ENCODE assay signal across 16 mouse cellular contexts in genomic region chr8:84388773-84389172, GRCm38 (mm10). TPM values are rescaled to one million over a fixed set of nuclear protein-coding genes. Genes with fewer than 3 reads are reported as not detected.
DNase-seq lines count a peak whose midpoint lies in the region; ATAC-seq and TF ChIP-seq lines count a peak whose summit lies in the region.
"Had no signal": no experiment of that assay in that cellular context is flagged by ENCODE, and none has a peak within 500 bp of the region (broad histone marks: within the 10 kb centered on the region; RNA-seq: fewer than 3 reads in every experiment).

No protein-coding gene starts in this region.

- H3K27ac ChIP-seq in kidney, embryonic 14.5 days (ENCODE audit: low read depth, low read length) = no peak overlapping the region
- no peak overlapping the region for H3K27ac ChIP-seq in stomach, postnatal 0 days (replicated peaks)
- H3K27ac ChIP-seq: hindbrain, embryonic 10.5 days; layer of hippocampus, adult 2 months; liver, embryonic 14.5 days; midbrain, embryonic 13.5 days; neural tube, embryonic 12.5 days had no signal

- H3K4me2 ChIP-seq in kidney, embryonic 14.5 days (replicated peaks; ENCODE audit: low read depth, low read length) = no peak overlapping the region
- H3K4me2 ChIP-seq in stomach, postnatal 0 days (replicated peaks; ENCODE audit: low read depth) = no peak overlapping the region
- H3K4me2 ChIP-seq: midbrain, embryonic 13.5 days; neural tube, embryonic 12.5 days had no signal

- peak; percentile 28 for DNase-seq in kidney, adult 11 months
- peak; percentile 16 for DNase-seq in kidney, adult 18-20 months
- DNase-seq in kidney, postnatal 14 days = peak; percentile 66
- DNase-seq in stomach, postnatal 0 days (ENCODE audit: low spot score) = peak; percentile 17
- no peak for DNase-seq in frontal cortex, postnatal 25 days (ENCODE audit: low spot score in 2 of 2)
- no peak for DNase-seq in embryo, embryonic 10 days (ENCODE audit: low spot score)
- DNase-seq: cerebellum, adult 11-12 months; embryo, embryonic 11 days; retina, postnatal 1 day; thymus, postnatal 4 days had no signal

- 53% methylated on average over 9 of the region's 9 CpGs for WGBS in kidney, embryonic 14.5 days
- WGBS in stomach, postnatal 0 days = 21% methylated on average over 9 of the region's 9 CpGs

- H3K4me1 ChIP-seq in kidney, embryonic 14.5 days (ENCODE audit: control insufficient read depth, insufficient read depth, low read length) = no peaks in the 10 kb centered on the region
- H3K4me1 ChIP-seq in stomach, postnatal 0 days (replicated peaks; ENCODE audit: control insufficient read depth, insufficient read depth) = 0 out of 2 replicates have a peak, but pooled peaks cover 2% of the 10 kb centered on the region
- H3K4me1 ChIP-seq: hindbrain, embryonic 10.5 days; midbrain, embryonic 13.5 days; neural tube, embryonic 12.5 days had no signal

- H3K9me3 ChIP-seq in kidney, embryonic 14.5 days (ENCODE audit: control insufficient read depth, low read length) = no peaks in the 10 kb centered on the region
- H3K9me3 ChIP-seq in stomach, postnatal 0 days (ENCODE audit: control insufficient read depth, low read length) = no peaks in the 10 kb centered on the region
- H3K9me3 ChIP-seq: hindbrain, embryonic 10.5 days; midbrain, embryonic 13.5 days; neural tube, embryonic 12.5 days had no signal

- H3K4me3 ChIP-seq in kidney, embryonic 14.5 days (ENCODE audit: low read length) = no peak overlapping the region
- H3K4me3 ChIP-seq in stomach, postnatal 0 days (ENCODE audit: low read depth, low read length) = no peak overlapping the region
- H3K4me3 ChIP-seq: hindbrain, embryonic 10.5 days; layer of hippocampus, adult 2 months; midbrain, embryonic 13.5 days; neural tube, embryonic 12.5 days had no signal

- no peaks in the 10 kb centered on the region for H3K36me3 ChIP-seq in kidney, embryonic 14.5 days (ENCODE audit: control insufficient read depth, insufficient read depth, low read length)
- no peaks in the 10 kb centered on the region for H3K36me3 ChIP-seq in stomach, postnatal 0 days (ENCODE audit: control insufficient read depth, insufficient read depth, low read length)
- H3K36me3 ChIP-seq: hindbrain, embryonic 10.5 days; midbrain, embryonic 13.5 days; neural tube, embryonic 12.5 days had no signal

- no peaks in the 10 kb centered on the region for H3K27me3 ChIP-seq in kidney, embryonic 14.5 days (ENCODE audit: control insufficient read depth, insufficient read depth, low read length)
- no peaks in the 10 kb centered on the region for H3K27me3 ChIP-seq in stomach, postnatal 0 days (ENCODE audit: control insufficient read depth, insufficient read depth, low read length)
- H3K27me3 ChIP-seq: midbrain, embryonic 13.5 days; neural tube, embryonic 12.5 days had no signal

- TF ChIP-seq CTCF in stomach, postnatal 0 days (IDR thresholded peaks at IDR 0.05; ENCODE audit: low read depth) = no peak

- ATAC-seq in kidney, embryonic 14.5 days (ENCODE audit: low FRiP score, low TSS enrichment) = no peak
- ATAC-seq in stomach, postnatal 0 days (ENCODE audit: low FRiP score, low TSS enrichment) = peak; percentile 64; the same call in 1 of the 2 replicates
- ATAC-seq: midbrain, embryonic 13.5 days had no signal

- TF ChIP-seq EP300 in stomach, postnatal 0 days (optimal IDR thresholded peaks at IDR 0.05) = no peak

- no peak overlapping the region for H3K9ac ChIP-seq in kidney, embryonic 14.5 days (ENCODE audit: low read depth, low read length)
- H3K9ac ChIP-seq in stomach, postnatal 0 days (ENCODE audit: low read length) = no peak overlapping the region
- H3K9ac ChIP-seq: liver, embryonic 14.5 days; midbrain, embryonic 13.5 days; neural tube, embryonic 12.5 days had no signal

RNA-seq across cellular contexts. Expression of gene Cacna1a, which starts 0.5 kb away (rescaled TPM):
- 3.6 and 4.4 TPM in 2 replicates for polyA plus RNA-seq in kidney, embryonic 14.5 days (2014; fragmentation: Nextera tagmentation; extraction: Ambion mirVana)
- 2.6 and 2.9 TPM in 2 replicates for polyA plus RNA-seq in stomach, postnatal 0 days (2015; fragmentation: Nextera tagmentation; extraction: Ambion mirVana)

Comparison
In these comparisons a context has a peak if more than half of its experiments do, and no peak if none do; other contexts are left out.
1. DNase-seq: peak in kidney, adult 11 months (single experiment), kidney, adult 18-20 months (single experiment), kidney, postnatal 14 days (single experiment) and stomach, postnatal 0 days (single experiment); none in frontal cortex, postnatal 25 days (0 of 2) and embryo, embryonic 10 days (single experiment).